Mouse (Mus musculus) testis, postnatal 10 days (tissue): ENCODE data around the gene Mslnl.
A peak's percentile ranks its signal among the peaks of the same experiment; 100 is the strongest.

Experiments
- DNase-seq: peaks from one replicate; pipeline ENCODE4 v3.0.0; 2021; ENCODE audit warnings: low spot score

The Mslnl gene

DNA sequence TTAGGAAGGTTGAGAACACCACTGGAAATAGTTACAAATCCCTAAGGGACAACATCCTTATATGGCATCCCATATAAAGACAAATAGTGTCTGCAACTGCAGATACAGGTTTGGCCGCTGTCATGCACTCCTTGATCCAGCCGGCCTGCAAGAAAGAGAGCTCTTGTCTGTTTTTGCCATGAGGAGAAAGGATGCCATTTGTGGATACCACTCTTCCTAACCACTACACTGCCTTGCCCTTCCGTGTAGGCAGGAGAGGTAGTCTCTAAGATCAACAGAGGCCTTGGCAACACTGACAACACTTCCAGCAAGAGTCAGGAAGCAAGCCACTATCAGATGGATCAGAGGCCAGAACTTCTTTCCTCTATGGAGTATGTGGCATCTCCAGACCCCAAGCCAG lies 50.4 kb downstream of the Mslnl start, which contains the start of gene Ccdc78:
Gene Ccdc78 (plus strand): TSS at position 301 of the 400 bp plus-strand sequence.
- DNase-seq = no peak

DNA sequence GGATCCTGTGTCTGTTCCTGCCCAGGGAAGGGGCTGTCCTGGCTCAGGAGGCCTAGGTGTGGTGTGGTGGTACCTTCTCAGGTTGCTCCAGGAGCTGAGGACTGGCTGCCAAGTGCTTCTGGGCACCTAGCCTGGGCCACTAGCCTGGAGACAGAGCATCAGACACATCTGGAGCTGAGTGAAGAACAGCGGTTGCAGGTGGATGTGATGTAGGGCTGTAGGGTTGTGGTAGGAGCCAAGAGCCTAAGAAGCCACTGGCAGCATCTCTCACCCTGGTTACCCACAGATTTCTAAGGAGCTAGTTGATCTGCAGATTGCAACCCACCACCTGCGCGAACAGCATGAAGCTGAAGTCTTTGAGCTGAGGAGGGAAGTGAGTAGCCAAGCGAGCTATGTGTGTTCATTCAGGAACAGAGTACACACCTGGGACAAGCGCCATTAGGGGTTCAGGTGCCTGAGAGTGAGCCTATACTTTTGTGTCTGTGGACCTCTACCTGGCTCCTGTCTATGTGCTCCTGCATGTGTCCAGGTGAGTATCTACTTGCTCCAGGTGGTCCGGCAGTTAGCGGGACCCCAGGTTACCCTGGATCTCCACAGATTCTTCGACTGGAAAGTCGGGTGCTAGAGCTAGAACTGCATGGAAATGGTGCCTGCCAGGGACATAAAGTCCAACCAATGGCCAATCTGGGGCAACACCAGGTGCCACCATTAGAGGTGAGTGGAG lies 51.1 kb downstream of the Mslnl start:
- no peak for DNase-seq

GRCm38 (mm10) chr17:25791320-25791842 lies 55.5 kb downstream of the Mslnl start:
- no peak for DNase-seq

- peak; percentile 89 for DNase-seq
Observed at GRCm38 (mm10) chr17:25791843-25792527, 56.1 kb downstream of the Mslnl start.

GRCm38 (mm10) chr17:25792615-25793014 lies 56.8 kb downstream of the Mslnl start, which contains the start of gene Fam173a:
TSS of gene Fam173a (minus strand) at chr17:25792901.
- peak; percentile 86 for DNase-seq

- peak; percentile 59 for DNase-seq
Observed at GRCm38 (mm10) chr17:25794197-25794596, 58.4 kb downstream of the Mslnl start.

DNA sequence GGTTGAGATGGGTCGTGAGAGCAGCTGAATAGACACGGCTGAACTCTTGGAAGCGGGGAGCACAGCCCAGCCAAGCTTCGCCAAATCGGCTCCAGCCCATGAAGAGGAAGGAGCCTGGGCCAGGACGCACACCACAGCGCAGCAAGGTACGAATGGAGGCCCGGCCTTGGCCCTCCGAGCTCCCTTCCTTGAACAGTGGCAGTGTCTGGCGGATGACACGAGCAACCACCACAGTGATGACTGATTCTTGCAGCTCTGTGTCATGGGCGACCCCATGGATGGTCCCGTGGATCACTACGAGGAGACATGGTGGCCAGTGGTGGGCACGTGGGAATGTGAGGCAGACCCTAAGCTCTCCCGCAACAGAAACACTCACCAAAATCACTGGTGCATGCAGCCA lies 59.2 kb downstream of the Mslnl start:
- DNase-seq = no peak

- DNase-seq = no peak
Observed at GRCm38 (mm10) chr17:25795609-25796092, 59.8 kb downstream of the Mslnl start, which contains the start of gene AC134908.4. TSS of gene AC134908.4 (minus strand) at chr17:25795659.

- peak; percentile 55 for DNase-seq
Observed at GRCm38 (mm10) chr17:25796211-25796771, 60.4 kb downstream of the Mslnl start.

- DNase-seq = peak; percentile 95
Observed at GRCm38 (mm10) chr17:25796951-25797369, 61.1 kb downstream of the Mslnl start, which contains the start of gene Metrn. TSS of gene Metrn (minus strand) at chr17:25797136.
